Mouse (Mus musculus) forebrain, embryonic 10.5 days (tissue): ENCODE measurements around the gene Pus7. TPM values are rescaled to one million over a fixed set of nuclear protein-coding genes. Genes with fewer than 3 reads are reported as not detected.
"Not testable (repeated sequence)": the region's sequence is repeated elsewhere in the genome, so short reads cannot be mapped to it uniquely, and the experiment has no call there.

ENCODE experiments used
- DNase-seq: peaks from one replicate; pipeline ENCODE4 v3.0.0-alpha.2; 2017; ENCODE audit warnings: low spot score; ENCODE audit errors: extremely low spot score
- H3K27ac ChIP-seq: fragments of 300-500 bp; sonication (generic); 2 replicates; pipeline ENCODE4 v1.5.1; 2016; ENCODE audit warnings: mild to moderate bottlenecking
- H3K27me3 ChIP-seq: fragments of 300-500 bp; sonication (generic); 2 replicates; pipeline ENCODE4 v1.6.1; 2016; ENCODE audit warnings: mild to moderate bottlenecking; ENCODE audit not compliant: poor library complexity, severe bottlenecking
- H3K36me3 ChIP-seq: fragments of 300-500 bp; sonication (generic); replicated peaks from 2 replicates; pipeline ENCODE4 v1.6.1; 2016; ENCODE audit warnings: mild to moderate bottlenecking, moderate library complexity
- H3K4me1 ChIP-seq: fragments of 300-500 bp; sonication (generic); 2 replicates; pipeline ENCODE4 v1.6.1; 2016
- H3K4me3 ChIP-seq: fragments of 300-500 bp; sonication (generic); 2 replicates; pipeline ENCODE4 v1.5.1; 2016; ENCODE audit warnings: mild to moderate bottlenecking, moderate library complexity
- H3K9me3 ChIP-seq: fragments of 300-500 bp; sonication (generic); 2 replicates; pipeline ENCODE4 v1.6.1; 2016; ENCODE audit warnings: mild to moderate bottlenecking, moderate library complexity
- WGBS: fragments of 180-500 bp; shearing (Covaris S2); methylation state at CpG from one replicate; pipeline ENCODE4 v1.1.7; 2016; 5-methylcytosine and 5-hydroxymethylcytosine counted together
- polyA plus RNA-seq: library from polyadenylated mRNA; unstranded; fragments of >200 nt; fragmentation: Nextera tagmentation; extraction: Ambion mirVana; gene quantifications from 2 replicates; pipeline ENCODE4 v1.2.1, GENCODE M21; 2016

Gene Pus7
- polyA plus RNA-seq, 1 experiment from 2014 or later = 43.7 TPM

- Histone ChIP-seq H3K9me3 (no peaks in the 10 kb centered on the region), H3K4me3 (no peak overlapping the region), H3K27me3 (no peaks in the 10 kb centered on the region), H3K36me3 (peaks cover 23% of the 10 kb centered on the region), H3K4me1 (no peaks in the 10 kb centered on the region), H3K27ac (no peak overlapping the region)
- 84% methylated on average over 4 of the region's 4 CpGs for WGBS
- no peak for DNase-seq
Measured at GRCm38 (mm10) chr5:23736366-23736765, 47.1 kb downstream of the Pus7 start.

GRCm38 (mm10) chr5:23721956-23722355, 61.6 kb downstream of the Pus7 start:
- WGBS = 96% methylated on average over 2 of the region's 2 CpGs
- no peak for DNase-seq

GRCm38 (mm10) chr5:23718881-23719328, 64.6 kb downstream of the Pus7 start:
- Histone ChIP-seq H3K4me1 (no peaks in the 10 kb centered on the region), H3K4me3 (no peak overlapping the region), H3K36me3 (no peaks in the 10 kb centered on the region), H3K27me3 (no peaks in the 10 kb centered on the region), H3K9me3 (peaks cover 3% of the 10 kb centered on the region; the same call in 1 of the 2 replicates), H3K27ac (no peak overlapping the region)
- DNase-seq = no peak
- 77% methylated on average over 4 of the region's 4 CpGs for WGBS

More at GRCm38 (mm10) chr5:23721956-23722355, 61.6 kb downstream of the Pus7 start:
- Histone ChIP-seq H3K4me1 (no peaks in the 10 kb centered on the region), H3K4me3 (no peak overlapping the region), H3K27ac (no peak overlapping the region), H3K27me3 (no peaks in the 10 kb centered on the region), H3K36me3 (no peaks in the 10 kb centered on the region), H3K9me3 (peaks cover 10% of the 10 kb centered on the region)

GRCm38 (mm10) chr5:23718182-23718534, 65.4 kb downstream of the Pus7 start:
- no peak overlapping the region for H3K4me3 ChIP-seq
- WGBS = 81% methylated on average over 1 of the region's 1 CpGs
- no peak for DNase-seq
- H3K4me1 ChIP-seq = peaks cover 2% of the 10 kb centered on the region
- H3K9me3 ChIP-seq = no peaks in the 10 kb centered on the region
- no peak overlapping the region for H3K27ac ChIP-seq
- no peaks in the 10 kb centered on the region for H3K27me3 ChIP-seq
- H3K36me3 ChIP-seq = no peaks in the 10 kb centered on the region

- H3K36me3 ChIP-seq = no peaks in the 10 kb centered on the region
- no peak overlapping the region for H3K4me3 ChIP-seq
- no peaks in the 10 kb centered on the region for H3K9me3 ChIP-seq
- no peak for DNase-seq
- no peaks in the 10 kb centered on the region for H3K27me3 ChIP-seq
- H3K27ac ChIP-seq = no peak overlapping the region
- WGBS = 82% methylated on average over 3 of the region's 3 CpGs
- peaks cover 7% of the 10 kb centered on the region for H3K4me1 ChIP-seq
Measured at GRCm38 (mm10) chr5:23717469-23718181, 65.9 kb downstream of the Pus7 start.

GRCm38 (mm10) chr5:23713401-23714335, 69.8 kb downstream of the Pus7 start:
- Histone ChIP-seq H3K4me3 (0 out of 2 replicates have a peak overlapping the region, but pooled peaks have one; percentile 75), H3K36me3 (peaks cover 26% of the 10 kb centered on the region), H3K9me3 (peaks cover 25% of the 10 kb centered on the region), H3K4me1 (peaks cover 13% of the 10 kb centered on the region), H3K27me3 (no peaks in the 10 kb centered on the region), H3K27ac (peak overlapping the region; percentile 92)
- DNase-seq = no peak
- 89% methylated on average over 8 of the region's 8 CpGs for WGBS

GRCm38 (mm10) chr5:23712130-23713001, 71.1 kb downstream of the Pus7 start:
- H3K36me3 ChIP-seq = peaks cover 38% of the 10 kb centered on the region
- peaks cover 13% of the 10 kb centered on the region for H3K4me1 ChIP-seq
- peak overlapping the region; percentile 75 for H3K4me3 ChIP-seq
- H3K27me3 ChIP-seq = no peaks in the 10 kb centered on the region
- peaks cover 37% of the 10 kb centered on the region for H3K9me3 ChIP-seq
- WGBS = 6% methylated on average over 60 of the region's 60 CpGs
- peak; percentile 81 for DNase-seq
- peak overlapping the region; percentile 92 for H3K27ac ChIP-seq

GRCm38 (mm10) chr5:23711671-23712129, 71.8 kb downstream of the Pus7 start:
- not testable (repeated sequence) for H3K27me3 ChIP-seq, DNase-seq
- Histone ChIP-seq H3K36me3 (peaks cover 45% of the 10 kb centered on the region), H3K27ac (peak overlapping the region; percentile 92), H3K4me3 (peak overlapping the region; percentile 75), H3K9me3 (peaks cover 44% of the 10 kb centered on the region), H3K4me1 (peaks cover 13% of the 10 kb centered on the region)
- 68% methylated on average over 6 of the region's 6 CpGs for WGBS

- peaks cover 13% of the 10 kb centered on the region for H3K4me1 ChIP-seq
- H3K27ac ChIP-seq = no peak overlapping the region
- H3K36me3 ChIP-seq = peaks cover 49% of the 10 kb centered on the region
- 98% methylated on average over 4 of the region's 4 CpGs for WGBS
- H3K4me3 ChIP-seq = peak overlapping the region; percentile 75
- no peaks in the 10 kb centered on the region for H3K27me3 ChIP-seq
- DNase-seq = no peak
- H3K9me3 ChIP-seq = peaks cover 48% of the 10 kb centered on the region
Measured at GRCm38 (mm10) chr5:23711244-23711643, 72.3 kb downstream of the Pus7 start.

- WGBS = 97% methylated on average over 1 of the region's 1 CpGs
Measured at GRCm38 (mm10) chr5:23709661-23710060, 73.8 kb downstream of the Pus7 start.

GRCm38 (mm10) chr5:23706601-23707597, 76.6 kb downstream of the Pus7 start:
- DNase-seq, H3K4me1 ChIP-seq, H3K4me3 ChIP-seq, H3K27me3 ChIP-seq, H3K27ac ChIP-seq: not testable (repeated sequence)
- Histone ChIP-seq H3K9me3 (peaks cover 86% of the 10 kb centered on the region), H3K36me3 (peaks cover 86% of the 10 kb centered on the region)
- WGBS = 96% methylated on average over 34 of the region's 34 CpGs

More at GRCm38 (mm10) chr5:23709661-23710060, 73.8 kb downstream of the Pus7 start:
- H3K9me3 ChIP-seq = peaks cover 60% of the 10 kb centered on the region
- H3K36me3 ChIP-seq = peaks cover 60% of the 10 kb centered on the region
- H3K27ac ChIP-seq = no peak overlapping the region
- no peaks in the 10 kb centered on the region for H3K27me3 ChIP-seq
- DNase-seq = no peak
- H3K4me1 ChIP-seq = peaks cover 13% of the 10 kb centered on the region
- H3K4me3 ChIP-seq = no peak overlapping the region
